Mouse (Mus musculus) lung, postnatal 0 days (tissue): ENCODE results near the gene Atxn7l1. TPM values are rescaled to one million over a fixed set of nuclear protein-coding genes. Genes with fewer than 3 reads are reported as not detected.

Experiments used
- ATAC-seq: fragments of 200-750 bp; cut with Nextera tagmentation; 2 replicates; pipeline ENCODE4 v1.8.0; 2017; ENCODE audit warnings: moderate library complexity
- DNase-seq: peaks from one replicate; pipeline ENCODE4 v3.0.0-alpha.2; 2016; ENCODE audit warnings: low spot score
- H3K27ac ChIP-seq: fragments of 300-500 bp; sonication (generic); 2 replicates; pipeline ENCODE4 v1.5.1; 2014; ENCODE audit warnings: antibody characterized with exemption, mild to moderate bottlenecking, low read length, mixed read lengths
- H3K27me3 ChIP-seq: fragments of 300-500 bp; sonication (generic); replicated peaks from 2 replicates; pipeline ENCODE4 v1.6.1; 2014; ENCODE audit warnings: low read length, mixed read lengths; ENCODE audit not compliant: insufficient read depth
- H3K36me3 ChIP-seq: fragments of 300-500 bp; sonication (generic); 2 replicates; pipeline ENCODE4 v1.6.1; 2014; ENCODE audit warnings: low read length, mixed read lengths; ENCODE audit not compliant: insufficient read depth
- H3K4me1 ChIP-seq: fragments of 300-500 bp; sonication (generic); 2 replicates; pipeline ENCODE4 v1.6.1; 2014; ENCODE audit warnings: antibody characterized with exemption, low read depth, low read length, mixed read lengths; ENCODE audit not compliant: insufficient read depth
- H3K4me2 ChIP-seq: fragments of 300-500 bp; sonication (generic); replicated peaks from 2 replicates; pipeline ENCODE4 v1.6.1; 2014; ENCODE audit warnings: low read depth, mild to moderate bottlenecking, low read length, moderate library complexity, mixed read lengths
- H3K4me3 ChIP-seq: fragments of 300-500 bp; sonication (generic); 2 replicates; pipeline ENCODE4 v1.5.1; 2014; ENCODE audit warnings: low read depth, low read length
- H3K9ac ChIP-seq: fragments of 300-500 bp; sonication (generic); replicated peaks from 2 replicates; pipeline ENCODE4 v1.6.1; 2014; ENCODE audit warnings: low read depth, mild to moderate bottlenecking
- H3K9me3 ChIP-seq: fragments of 300-500 bp; sonication (generic); 2 replicates; pipeline ENCODE4 v1.6.1; 2016; ENCODE audit warnings: low read length, mixed read lengths
- CTCF ChIP-seq: IDR thresholded peaks from 2 replicates; pipeline ENCODE4 v1.5.1; 2016; ENCODE audit warnings: antibody characterized with exemption, mild to moderate bottlenecking
- EP300 ChIP-seq: IDR thresholded peaks from 2 replicates; pipeline ENCODE4 v1.6.1; 2016; ENCODE audit warnings: antibody characterized with exemption, mild to moderate bottlenecking, control low read depth
- WGBS: fragments of 180-500 bp; shearing (Covaris S2); extraction: QIAGEN DNeasy Blood & Tissue Kit; methylation state at CpG from one replicate; pipeline ENCODE4 v1.1.7; 2014; 5-methylcytosine and 5-hydroxymethylcytosine counted together
- polyA plus RNA-seq: library from polyadenylated mRNA; unstranded; fragments of >200 nt; fragmentation: Nextera tagmentation; extraction: Ambion mirVana; gene quantifications from 2 replicates; pipeline ENCODE4 v1.2.1, GENCODE M21; 2015

Atxn7l1 gene
- polyA plus RNA-seq, 1 experiment from 2014 or later: 10.2 TPM

DNA sequence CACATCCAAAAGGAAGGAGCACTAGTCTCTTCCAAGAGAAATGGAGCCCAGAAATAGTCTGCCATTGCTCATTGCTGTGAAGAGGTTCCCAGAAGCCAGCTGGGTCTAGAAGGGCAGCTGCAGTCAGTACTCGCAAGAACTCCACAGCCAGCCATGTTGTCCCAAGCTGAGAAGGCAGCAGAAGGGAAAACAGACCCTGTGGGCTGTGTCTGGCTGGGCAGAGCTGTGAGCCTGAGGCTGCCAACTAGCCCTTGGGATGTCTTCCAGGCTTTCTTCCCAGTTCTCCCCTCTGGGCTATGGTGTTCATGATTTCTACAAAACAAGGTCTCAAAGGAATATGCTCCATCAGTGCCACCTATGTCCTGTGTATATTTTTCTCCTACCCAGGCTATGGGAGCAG, 128.5 kb downstream of the Atxn7l1 start:
- H3K27me3 ChIP-seq: no peaks in the 10 kb centered on the region
- H3K4me2 ChIP-seq: no peak overlapping the region
- H3K4me1 ChIP-seq: no peaks in the 10 kb centered on the region
- no peak overlapping the region for H3K27ac ChIP-seq
- 94% methylated on average over 1 of the region's 1 CpGs for WGBS
- no peak overlapping the region for H3K9ac ChIP-seq
- ATAC-seq (no peak), DNase-seq (no peak)
- no peak overlapping the region for H3K4me3 ChIP-seq
- no peak for TF ChIP-seq CTCF
- H3K36me3 ChIP-seq: no peaks in the 10 kb centered on the region
- H3K9me3 ChIP-seq: no peaks in the 10 kb centered on the region

DNA sequence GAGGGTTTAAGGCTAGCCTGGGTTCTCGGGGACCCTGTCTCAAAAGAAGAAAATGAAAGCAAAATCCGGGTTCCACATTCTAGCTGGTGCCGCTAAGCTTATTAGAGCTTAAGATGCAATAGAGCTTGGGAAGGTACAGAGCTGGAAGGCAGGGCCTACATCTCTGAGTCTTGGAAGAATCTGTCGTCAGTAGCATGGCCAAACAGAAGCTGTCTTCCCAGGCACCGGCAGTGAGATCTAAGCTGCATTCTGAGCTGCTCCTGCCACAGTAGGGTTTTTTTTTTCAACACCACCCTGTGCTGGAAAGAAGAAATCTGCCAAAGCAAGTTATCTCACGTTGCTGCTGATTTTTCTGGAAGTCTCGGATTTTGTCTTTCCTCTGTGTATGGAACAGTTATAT, 129.9 kb downstream of the Atxn7l1 start:
- WGBS: 80% methylated on average over 7 of the region's 7 CpGs
- TF ChIP-seq CTCF (no peak), EP300 (no peak)
- no peak overlapping the region for H3K4me2 ChIP-seq
- H3K4me1 ChIP-seq: no peaks in the 10 kb centered on the region
- ATAC-seq (no peak), DNase-seq (no peak)
- no peaks in the 10 kb centered on the region for H3K9me3 ChIP-seq
- H3K27ac ChIP-seq: no peak overlapping the region
- no peak overlapping the region for H3K4me3 ChIP-seq
- no peaks in the 10 kb centered on the region for H3K36me3 ChIP-seq
- no peak overlapping the region for H3K9ac ChIP-seq
- no peaks in the 10 kb centered on the region for H3K27me3 ChIP-seq

DNA sequence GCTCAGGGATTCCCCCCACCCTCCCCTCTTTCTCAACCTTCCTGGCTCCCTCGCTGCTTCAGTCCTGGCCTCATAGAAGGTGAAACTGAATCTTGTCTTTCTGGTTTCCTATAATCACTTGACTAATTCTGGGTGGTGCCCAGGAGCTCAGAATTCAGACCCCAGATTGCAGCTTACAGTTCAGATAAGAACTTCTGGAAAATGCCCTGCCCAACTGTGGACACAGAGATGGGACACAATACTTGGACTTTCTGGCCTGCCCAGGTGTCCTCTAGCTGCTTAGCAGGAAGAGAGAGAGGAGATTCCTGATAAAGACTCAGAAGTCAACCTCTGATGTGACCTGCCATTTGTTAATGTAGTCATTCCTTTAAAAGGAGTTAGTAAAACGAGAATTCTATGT, 131.7 kb downstream of the Atxn7l1 start:
- Histone ChIP-seq H3K4me1 (no peaks in the 10 kb centered on the region), H3K27me3 (no peaks in the 10 kb centered on the region), H3K9me3 (no peaks in the 10 kb centered on the region), H3K4me3 (no peak overlapping the region), H3K27ac (no peak overlapping the region), H3K9ac (no peak overlapping the region), H3K36me3 (no peaks in the 10 kb centered on the region), H3K4me2 (no peak overlapping the region)
- ATAC-seq (no peak), DNase-seq (no peak)
- no peak for TF ChIP-seq CTCF
- TF ChIP-seq EP300: no peak
- 40% methylated on average over 2 of the region's 2 CpGs for WGBS

DNA sequence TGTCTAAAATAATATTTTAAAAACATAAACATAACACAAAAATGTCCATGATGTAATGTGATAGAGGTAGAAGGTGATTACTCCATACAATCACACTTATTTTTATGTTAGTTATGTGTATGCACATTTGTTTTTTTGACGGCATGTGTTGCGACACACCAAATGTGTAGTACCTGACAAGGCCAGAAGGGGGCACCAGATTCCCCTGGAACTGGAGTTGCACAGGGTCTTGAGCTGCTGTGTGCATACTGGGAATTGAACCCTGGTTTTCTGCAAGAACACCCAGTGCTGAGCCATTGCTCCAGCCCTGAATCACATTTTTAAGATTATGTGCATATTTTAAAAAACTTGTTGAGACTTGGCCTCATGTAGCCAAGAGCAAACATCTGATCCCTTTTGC, 133.3 kb downstream of the Atxn7l1 start:
- Histone ChIP-seq H3K27me3 (no peaks in the 10 kb centered on the region), H3K9ac (no peak overlapping the region), H3K4me1 (no peaks in the 10 kb centered on the region), H3K4me2 (no peak overlapping the region), H3K36me3 (no peaks in the 10 kb centered on the region), H3K27ac (no peak overlapping the region), H3K4me3 (no peak overlapping the region), H3K9me3 (no peaks in the 10 kb centered on the region)
- DNase-seq: peak; percentile 57
- 15% methylated on average over 2 of the region's 2 CpGs for WGBS
- TF ChIP-seq CTCF (peak; percentile 97), EP300 (no peak)
- peak; percentile 38; the same call in 1 of the 2 replicates for ATAC-seq

DNA sequence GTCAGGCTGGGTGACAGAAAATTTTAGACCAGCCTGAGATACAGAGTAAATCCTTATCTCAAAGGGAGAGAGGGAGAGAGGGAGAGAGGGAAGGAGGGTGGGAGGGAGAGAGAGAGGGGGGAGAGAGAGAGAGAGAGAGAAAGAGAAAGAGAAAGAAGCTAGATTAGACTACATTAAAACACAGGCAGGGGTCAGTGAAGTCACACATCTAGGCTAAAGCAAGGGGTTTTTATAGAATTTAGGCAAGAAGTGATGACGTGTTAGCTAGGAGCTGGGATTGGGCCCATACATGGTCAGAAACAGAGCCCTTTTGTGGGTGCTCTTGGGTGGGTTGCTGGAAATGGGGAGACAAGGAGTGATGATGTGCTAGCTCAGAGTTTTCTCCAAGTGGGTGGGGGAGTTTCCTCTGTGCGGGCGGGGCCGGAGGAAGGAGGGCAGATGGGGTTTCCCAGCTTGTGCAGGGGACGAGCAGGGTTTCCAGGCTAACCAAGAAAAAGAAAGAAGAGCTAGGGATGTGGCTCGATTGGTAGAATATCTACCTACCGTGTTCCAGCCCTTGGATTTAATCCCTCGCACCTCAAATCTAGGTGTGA, 136.9 kb downstream of the Atxn7l1 start:
- Histone ChIP-seq H3K4me3 (no peak overlapping the region), H3K9ac (no peak overlapping the region), H3K4me1 (no peaks in the 10 kb centered on the region; the same call in 1 of the 2 replicates), H3K4me2 (no peak overlapping the region), H3K9me3 (no peaks in the 10 kb centered on the region), H3K36me3 (no peaks in the 10 kb centered on the region), H3K27ac (no peak overlapping the region), H3K27me3 (no peaks in the 10 kb centered on the region)
- ATAC-seq (no peak), DNase-seq (no peak)
- TF ChIP-seq EP300: no peak
- no peak for TF ChIP-seq CTCF
- WGBS: 74% methylated on average over 8 of the region's 8 CpGs

DNA sequence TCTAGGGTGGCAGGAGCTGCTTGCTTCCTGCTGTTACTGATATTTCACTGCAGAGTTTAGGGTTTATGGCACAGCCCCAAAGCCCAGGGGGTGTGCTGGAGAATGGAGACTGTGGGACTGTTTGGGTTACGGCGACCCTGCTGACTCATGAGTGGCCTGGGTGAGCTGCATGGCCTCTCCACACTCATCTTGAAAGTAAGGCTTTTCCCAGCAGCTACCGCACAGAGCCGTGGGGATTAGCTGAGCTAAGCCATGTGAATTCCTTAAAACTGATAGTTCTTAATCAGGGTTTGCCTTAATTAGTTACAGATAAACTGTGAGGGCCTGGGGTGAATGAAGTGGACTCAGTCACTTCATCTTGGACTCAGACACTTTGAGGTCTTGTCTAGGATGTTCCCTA, 137.9 kb downstream of the Atxn7l1 start:
- Histone ChIP-seq H3K4me1 (no peaks in the 10 kb centered on the region; the same call in 1 of the 2 replicates), H3K27ac (no peak overlapping the region), H3K9ac (no peak overlapping the region), H3K4me3 (no peak overlapping the region), H3K27me3 (no peaks in the 10 kb centered on the region), H3K4me2 (no peak overlapping the region), H3K36me3 (no peaks in the 10 kb centered on the region), H3K9me3 (no peaks in the 10 kb centered on the region)
- peak; percentile 21 for DNase-seq
- ATAC-seq: peak; percentile 33; the same call in 1 of the 2 replicates
- TF ChIP-seq CTCF (no peak), EP300 (no peak)
- WGBS: 33% methylated on average over 4 of the region's 4 CpGs
